Mouse (Mus musculus): Measurements from ENCODE around the gene Ttn. TPM values are rescaled to one million over a fixed set of nuclear protein-coding genes. Genes with fewer than 3 reads are reported as not detected.
"Not testable (repeated sequence)": the region's sequence is repeated elsewhere in the genome, so short reads cannot be mapped to it uniquely, and the experiment has no call there.

Ttn gene
- polyA plus RNA-seq (2015; fragmentation: Nextera tagmentation; extraction: Ambion mirVana): 1.1 and 2.5 TPM in 2 replicates

DNA sequence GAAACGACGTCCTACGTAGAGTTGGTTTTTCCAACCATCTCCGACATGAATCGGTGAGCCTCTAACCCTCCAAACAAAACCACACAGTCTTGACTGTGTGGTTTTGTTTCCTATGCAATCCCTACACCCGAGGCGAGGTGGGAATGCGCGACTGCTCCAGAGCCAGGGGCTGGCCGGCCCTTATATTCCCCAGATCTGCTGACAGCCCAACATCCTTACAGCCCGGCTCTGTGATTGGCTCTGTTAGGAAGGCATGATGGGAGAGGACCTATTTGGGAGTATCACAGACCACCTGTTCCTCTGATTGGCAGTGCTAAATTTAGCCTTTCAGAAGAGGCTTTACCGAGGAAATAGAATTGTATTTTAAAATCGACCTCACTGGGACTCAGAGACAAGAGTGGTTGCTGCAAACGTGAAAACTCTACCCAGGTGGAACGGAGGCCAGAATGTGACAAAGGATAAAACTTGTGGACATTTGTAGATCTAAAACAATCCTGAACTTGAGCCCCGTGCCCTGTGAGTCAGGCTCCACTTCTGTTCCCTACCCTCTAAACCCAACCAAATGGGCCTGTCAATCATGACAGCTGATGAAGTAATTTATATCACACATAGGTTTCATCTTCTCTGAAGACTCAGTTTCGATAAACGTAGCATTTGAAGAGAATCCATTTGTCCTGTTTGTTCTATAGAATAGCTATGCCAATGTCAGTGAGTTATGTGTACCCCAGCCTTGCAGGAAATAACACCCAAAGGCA, at the start of gene Ttn:
Gene Ttn (minus strand): TSS at position 157 of the 755 bp plus-strand sequence.
- H3K36me3 ChIP-seq: no peaks in the 10 kb centered on the region
- no peak for ATAC-seq (ENCODE audit: low FRiP score)

DNA sequence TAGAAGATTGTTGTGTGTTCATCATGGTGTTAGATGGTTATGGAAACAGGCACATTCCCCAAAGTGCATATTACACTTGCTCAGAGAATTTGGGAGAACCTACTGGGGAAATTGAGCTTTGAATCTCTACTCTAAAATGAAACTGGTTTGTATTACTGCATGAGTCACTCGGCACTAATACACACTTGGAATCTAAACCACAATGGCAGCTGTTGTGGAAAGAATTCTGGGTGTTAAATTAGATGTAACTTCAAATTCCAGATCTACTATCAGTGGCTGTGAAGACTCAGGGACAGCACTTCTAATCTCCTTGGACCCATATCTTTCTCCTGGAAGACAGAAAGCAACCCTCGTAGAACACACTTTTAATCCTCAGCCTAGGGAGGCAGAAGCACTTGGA, 38.3 kb upstream of the Ttn start:
- Histone ChIP-seq H3K4me2 (no peak overlapping the region), H3K4me1 (replicated peaks) (no peaks in the 10 kb centered on the region), H3K9me3 (no peaks in the 10 kb centered on the region), H3K9ac (no peak overlapping the region), H3K27me3 (no peaks in the 10 kb centered on the region), H3K27ac (no peak overlapping the region), H3K4me3 (no peak overlapping the region), H3K36me3 (no peaks in the 10 kb centered on the region)
- no peak for ATAC-seq (ENCODE audit: low FRiP score)
- 94% methylated on average over 2 of the region's 2 CpGs for WGBS

More for the DNA sequence above, at the start of gene Ttn:
- 87% methylated on average over 18 of the region's 18 CpGs for WGBS
- Histone ChIP-seq H3K9ac (no peak within 1 kb of the TSS), H3K4me1 (replicated peaks) (no peaks in the 10 kb centered on the region), H3K9me3 (no peaks in the 10 kb centered on the region), H3K27me3 (no peaks in the 10 kb centered on the region), H3K27ac (no peak within 1 kb of the TSS), H3K4me3 (no peak within 1 kb of the TSS), H3K4me2 (no peak within 1 kb of the TSS)

DNA sequence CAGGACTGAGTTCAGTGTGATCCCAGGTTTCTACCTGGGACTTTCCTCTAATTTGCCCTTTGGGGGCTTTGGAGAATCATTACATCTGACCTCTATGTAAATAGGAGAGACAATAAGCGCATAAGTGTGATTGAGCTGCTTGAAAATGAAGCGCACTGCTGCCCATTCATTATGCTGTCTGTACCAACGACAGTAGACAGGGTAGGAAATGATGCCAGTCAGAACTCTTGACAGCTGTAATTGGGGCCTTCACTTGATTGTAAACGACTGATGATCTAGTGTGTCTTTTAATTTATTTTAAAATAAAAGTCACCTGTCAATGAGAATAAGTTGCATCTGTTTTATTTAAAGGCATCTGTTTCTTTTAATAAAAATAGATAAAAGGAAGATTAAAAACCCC, 35.4 kb upstream of the Ttn start:
- Histone ChIP-seq H3K36me3 (no peaks in the 10 kb centered on the region), H3K4me1 (replicated peaks) (no peaks in the 10 kb centered on the region), H3K4me2 (no peak overlapping the region), H3K27ac (no peak overlapping the region), H3K9ac (no peak overlapping the region), H3K4me3 (no peak overlapping the region), H3K9me3 (no peaks in the 10 kb centered on the region), H3K27me3 (no peaks in the 10 kb centered on the region)
- no peak for ATAC-seq (ENCODE audit: low FRiP score)
- 60% methylated on average over 4 of the region's 4 CpGs for WGBS

DNA sequence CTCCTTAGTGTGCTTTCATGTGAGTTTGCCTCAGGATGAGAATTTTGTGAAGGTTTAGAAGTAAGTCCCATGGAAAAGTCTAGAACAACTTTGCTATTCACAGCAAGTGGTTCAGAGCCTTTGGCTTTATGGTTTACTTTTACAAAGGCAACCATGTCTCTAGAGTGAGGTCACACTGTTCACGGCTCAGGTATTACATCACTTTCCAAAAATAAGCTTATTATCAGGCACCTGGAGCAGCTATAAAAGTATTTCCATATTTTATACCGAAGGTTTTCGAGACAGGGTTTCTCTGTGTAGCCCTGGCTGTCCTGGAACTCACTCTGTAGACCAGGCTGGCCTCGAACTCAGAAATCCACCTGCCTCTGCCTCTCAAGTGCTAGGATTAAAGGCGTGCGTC, 31.1 kb upstream of the Ttn start:
- H3K27me3 ChIP-seq; ATAC-seq (ENCODE audit: low FRiP score); H3K9me3 ChIP-seq; H3K4me3 ChIP-seq; H3K9ac ChIP-seq; H3K4me1 ChIP-seq (replicated peaks); H3K27ac ChIP-seq; H3K4me2 ChIP-seq; H3K36me3 ChIP-seq: not testable (repeated sequence)
- 93% methylated on average over 6 of the region's 6 CpGs for WGBS

DNA sequence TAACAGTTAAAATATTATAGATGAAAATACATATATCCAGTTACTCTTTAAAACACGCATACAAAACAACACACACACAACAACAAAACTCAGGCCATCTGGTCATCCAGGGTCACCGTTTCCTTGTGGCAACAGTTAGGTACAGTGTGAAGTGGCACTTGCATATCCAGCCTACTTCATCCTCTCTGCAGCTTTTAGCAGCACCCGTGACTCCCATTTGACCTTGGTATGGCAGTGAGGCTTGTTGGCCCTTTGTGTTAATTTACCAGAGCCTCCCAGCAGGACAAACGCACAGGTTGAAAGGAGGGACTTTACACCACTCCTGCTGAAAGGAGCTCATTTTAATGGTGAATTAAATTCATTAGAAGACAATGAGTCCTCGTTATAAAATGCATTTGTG, 29.6 kb upstream of the Ttn start:
- Histone ChIP-seq H3K9me3 (no peaks in the 10 kb centered on the region), H3K4me1 (replicated peaks) (no peaks in the 10 kb centered on the region), H3K4me3 (no peak overlapping the region), H3K27me3 (no peaks in the 10 kb centered on the region), H3K4me2 (no peak overlapping the region), H3K9ac (no peak overlapping the region), H3K27ac (no peak overlapping the region), H3K36me3 (no peaks in the 10 kb centered on the region)
- 63% methylated on average over 5 of the region's 5 CpGs for WGBS
- no peak for ATAC-seq (ENCODE audit: low FRiP score)

DNA sequence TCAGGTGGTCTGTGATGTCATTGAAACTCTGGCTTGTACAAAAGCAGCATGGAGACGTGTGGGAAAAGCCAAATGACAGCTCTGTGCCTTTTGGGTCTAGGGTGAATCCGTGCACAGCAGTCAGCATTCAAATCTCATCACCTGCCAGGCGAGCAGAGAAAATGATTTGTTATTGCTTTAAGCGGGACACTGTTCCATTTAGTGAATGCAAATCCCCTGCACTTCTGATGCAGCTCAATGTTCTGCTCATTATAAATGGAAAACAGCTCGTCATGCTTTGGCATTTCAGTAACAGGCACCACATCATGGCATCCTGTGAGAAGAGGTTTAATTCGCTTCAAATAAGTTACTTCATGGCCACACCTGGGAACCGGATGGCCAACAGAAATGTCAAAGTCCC, 24.7 kb upstream of the Ttn start:
- Histone ChIP-seq H3K9me3 (no peaks in the 10 kb centered on the region), H3K9ac (no peak overlapping the region), H3K27me3 (no peaks in the 10 kb centered on the region), H3K4me1 (replicated peaks) (no peaks in the 10 kb centered on the region), H3K27ac (no peak overlapping the region), H3K4me2 (no peak overlapping the region), H3K4me3 (no peak overlapping the region), H3K36me3 (no peaks in the 10 kb centered on the region)
- ATAC-seq (ENCODE audit: low FRiP score): no peak
- WGBS: 56% methylated on average over 7 of the region's 7 CpGs

DNA sequence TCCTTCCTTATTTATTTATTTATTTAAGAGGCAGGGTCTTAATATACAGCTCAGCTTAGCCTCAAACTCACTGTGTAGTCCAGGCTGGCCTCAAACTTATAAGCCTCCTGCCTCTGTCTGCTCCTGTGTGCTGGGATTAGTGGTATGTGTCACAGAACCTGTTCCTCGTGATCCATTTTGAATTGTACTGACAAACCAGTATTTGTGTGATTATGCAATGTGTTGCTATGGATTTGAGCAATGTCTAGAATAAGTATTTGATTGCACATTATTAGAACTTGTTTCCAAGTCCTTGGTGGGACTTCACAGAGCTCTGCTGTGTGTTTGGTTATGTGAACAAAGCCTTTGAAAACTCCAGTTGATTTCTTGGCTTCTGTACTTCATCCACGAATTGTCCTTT, 20.8 kb upstream of the Ttn start:
- H3K27me3 ChIP-seq: no peaks in the 10 kb centered on the region
- no peaks in the 10 kb centered on the region for H3K9me3 ChIP-seq
- no peak overlapping the region for H3K27ac ChIP-seq
- no peak for ATAC-seq (ENCODE audit: low FRiP score)
- no peak overlapping the region for H3K4me2 ChIP-seq
- 78% methylated on average over 2 of the region's 2 CpGs for WGBS
- no peak overlapping the region for H3K4me3 ChIP-seq
- no peak overlapping the region for H3K9ac ChIP-seq
- no peaks in the 10 kb centered on the region for H3K36me3 ChIP-seq
- no peaks in the 10 kb centered on the region for H3K4me1 ChIP-seq (replicated peaks)

DNA sequence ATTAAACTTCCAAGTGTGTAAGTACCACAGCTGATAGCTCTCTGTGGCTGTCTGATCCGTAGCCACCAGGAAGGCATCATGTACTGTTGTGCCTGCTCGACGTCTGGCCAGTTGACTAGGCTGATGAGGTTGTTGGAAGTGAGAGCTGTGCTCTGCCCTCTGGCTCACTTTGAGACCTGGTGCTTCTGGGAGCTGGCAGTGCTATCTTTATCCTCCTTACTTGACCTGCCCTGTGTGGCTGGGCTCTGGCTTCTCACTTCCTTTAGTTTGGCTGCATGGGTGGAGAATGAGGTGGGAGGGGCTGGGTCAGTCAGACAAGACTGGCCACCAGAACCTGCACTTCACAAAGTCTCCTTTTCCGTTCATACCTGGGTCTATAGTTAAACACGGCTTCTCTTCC, 16.0 kb upstream of the Ttn start:
- no peaks in the 10 kb centered on the region for H3K27me3 ChIP-seq
- WGBS: 78% methylated on average over 5 of the region's 5 CpGs

DNA sequence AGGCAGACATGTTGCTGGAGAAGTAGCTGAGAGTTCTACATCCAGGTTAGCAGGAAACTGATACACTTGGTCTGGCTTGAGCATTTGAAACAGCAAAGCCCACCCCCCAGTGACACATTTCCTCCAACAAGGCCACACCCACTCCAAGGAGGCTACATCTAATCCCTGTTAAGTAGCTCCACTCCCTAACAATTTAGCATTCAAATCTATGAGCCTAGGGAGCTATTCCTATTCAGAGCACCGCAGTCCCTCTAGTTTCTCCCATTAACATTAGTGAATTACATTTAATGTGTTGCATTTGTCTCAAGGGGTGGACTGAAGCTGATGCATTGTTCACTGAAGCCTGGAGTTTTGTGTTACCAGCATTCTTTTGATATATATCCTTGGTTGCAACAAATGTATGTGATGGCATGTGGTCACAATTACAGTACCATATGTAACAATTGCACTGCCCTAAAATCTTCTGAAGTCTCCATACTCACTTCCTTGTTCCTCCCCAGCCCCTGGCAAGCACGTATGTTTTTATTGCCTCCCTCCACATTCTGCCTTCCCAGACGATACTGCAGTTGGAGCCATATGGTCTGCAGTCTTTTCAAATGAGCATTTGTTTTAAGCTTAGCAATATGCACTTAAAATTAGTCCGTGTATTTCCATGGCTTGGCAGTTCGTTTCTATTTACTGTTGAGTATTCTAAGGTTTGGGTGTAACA, 10.3 kb upstream of the Ttn start:
- H3K4me3 ChIP-seq: no peak overlapping the region
- no peaks in the 10 kb centered on the region for H3K4me1 ChIP-seq (replicated peaks)
- no peaks in the 10 kb centered on the region for H3K27me3 ChIP-seq
- WGBS: 76% methylated on average over 5 of the region's 5 CpGs
- H3K9ac ChIP-seq: no peak overlapping the region
- H3K4me2 ChIP-seq: no peak overlapping the region
- no peak overlapping the region for H3K27ac ChIP-seq
- no peak for ATAC-seq (ENCODE audit: low FRiP score)
- H3K9me3 ChIP-seq: no peaks in the 10 kb centered on the region
- no peaks in the 10 kb centered on the region for H3K36me3 ChIP-seq

More for the DNA sequence above, 16.0 kb upstream of the Ttn start:
- Histone ChIP-seq H3K4me2 (no peak overlapping the region), H3K4me3 (no peak overlapping the region), H3K27ac (no peak overlapping the region), H3K9me3 (no peaks in the 10 kb centered on the region), H3K4me1 (replicated peaks) (no peaks in the 10 kb centered on the region), H3K36me3 (no peaks in the 10 kb centered on the region), H3K9ac (no peak overlapping the region)
- ATAC-seq (ENCODE audit: low FRiP score): no peak

DNA sequence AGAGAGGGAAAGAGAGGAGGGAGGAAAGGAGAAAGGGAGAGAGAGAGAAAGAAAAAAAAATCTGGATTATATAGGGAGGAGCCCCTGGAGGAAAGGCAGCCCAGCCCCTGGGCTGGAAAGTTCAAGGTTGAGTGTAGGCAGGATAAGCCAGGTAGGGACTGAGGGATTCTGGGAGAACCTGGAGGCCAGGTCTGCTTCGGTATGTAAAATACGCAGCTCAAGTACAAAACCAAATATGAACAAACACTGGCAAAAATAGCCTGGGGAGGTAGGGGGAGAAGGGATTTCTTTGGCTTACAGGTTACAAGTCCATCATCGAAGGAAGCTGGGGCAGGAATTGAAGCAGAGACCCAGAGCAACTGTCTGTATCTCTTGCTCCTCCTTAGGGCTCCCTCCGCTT, 5.0 kb upstream of the Ttn start:
- Histone ChIP-seq H3K9me3 (no peaks in the 10 kb centered on the region), H3K4me3 (no peak overlapping the region), H3K4me2 (no peak overlapping the region), H3K9ac (no peak overlapping the region), H3K4me1 (replicated peaks) (no peaks in the 10 kb centered on the region), H3K27ac (no peak overlapping the region), H3K36me3 (no peaks in the 10 kb centered on the region), H3K27me3 (no peaks in the 10 kb centered on the region)
- WGBS: 94% methylated on average over 4 of the region's 4 CpGs
- no peak for ATAC-seq (ENCODE audit: low FRiP score)

DNA sequence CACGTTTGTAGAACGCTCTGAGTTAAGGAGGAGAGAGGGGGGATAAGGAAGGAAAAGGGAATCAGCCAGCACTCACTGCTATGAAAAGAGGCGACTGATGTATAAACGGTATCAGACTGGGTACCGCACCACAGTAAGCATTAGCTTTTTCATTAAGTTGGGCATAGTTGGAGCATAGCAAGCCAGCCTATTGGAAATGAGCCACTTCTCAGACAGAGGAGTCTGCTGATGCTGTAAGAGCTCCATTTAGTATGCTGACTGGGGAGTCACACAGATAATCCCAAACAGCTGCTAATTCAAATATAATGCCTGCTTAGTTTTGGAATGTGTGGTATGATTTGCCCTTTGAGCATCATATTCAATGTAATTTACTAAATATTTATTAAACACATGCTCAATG, 2.0 kb upstream of the Ttn start:
- H3K4me1 ChIP-seq (replicated peaks): no peaks in the 10 kb centered on the region
- H3K27me3 ChIP-seq: no peaks in the 10 kb centered on the region
- H3K9ac ChIP-seq: no peak overlapping the region
- H3K27ac ChIP-seq: no peak overlapping the region
- no peak overlapping the region for H3K4me3 ChIP-seq
- H3K9me3 ChIP-seq: no peaks in the 10 kb centered on the region
- H3K36me3 ChIP-seq: no peaks in the 10 kb centered on the region
- no peak overlapping the region for H3K4me2 ChIP-seq
- 90% methylated on average over 5 of the region's 5 CpGs for WGBS
- ATAC-seq (ENCODE audit: low FRiP score): no peak

DNA sequence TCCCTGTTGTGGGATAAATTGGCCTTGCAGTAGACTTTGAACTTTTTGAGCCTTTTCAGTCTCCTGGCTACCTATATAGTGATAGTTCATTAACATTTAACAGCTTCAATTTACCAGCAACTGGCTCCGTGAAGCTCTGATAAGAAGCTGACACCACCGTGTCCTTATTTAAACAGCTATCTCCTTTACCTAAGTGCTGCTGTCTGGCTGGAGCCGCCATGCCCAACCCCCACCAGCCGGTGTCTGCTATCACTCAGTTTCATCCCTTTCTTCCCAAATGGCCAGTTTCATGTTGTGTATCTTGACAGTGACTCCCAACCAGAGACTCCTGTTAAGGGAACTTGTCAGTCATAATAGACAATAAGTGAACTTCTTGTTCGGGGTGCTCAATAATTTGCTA, 1.3 kb upstream of the Ttn start:
- H3K9me3 ChIP-seq: no peaks in the 10 kb centered on the region
- H3K9ac ChIP-seq: no peak overlapping the region
- no peak overlapping the region for H3K27ac ChIP-seq
- no peak overlapping the region for H3K4me2 ChIP-seq
- ATAC-seq (ENCODE audit: low FRiP score): no peak
- no peaks in the 10 kb centered on the region for H3K27me3 ChIP-seq
- H3K36me3 ChIP-seq: no peaks in the 10 kb centered on the region
- 72% methylated on average over 5 of the region's 5 CpGs for WGBS
- no peaks in the 10 kb centered on the region for H3K4me1 ChIP-seq (replicated peaks)
- no peak overlapping the region for H3K4me3 ChIP-seq

DNA sequence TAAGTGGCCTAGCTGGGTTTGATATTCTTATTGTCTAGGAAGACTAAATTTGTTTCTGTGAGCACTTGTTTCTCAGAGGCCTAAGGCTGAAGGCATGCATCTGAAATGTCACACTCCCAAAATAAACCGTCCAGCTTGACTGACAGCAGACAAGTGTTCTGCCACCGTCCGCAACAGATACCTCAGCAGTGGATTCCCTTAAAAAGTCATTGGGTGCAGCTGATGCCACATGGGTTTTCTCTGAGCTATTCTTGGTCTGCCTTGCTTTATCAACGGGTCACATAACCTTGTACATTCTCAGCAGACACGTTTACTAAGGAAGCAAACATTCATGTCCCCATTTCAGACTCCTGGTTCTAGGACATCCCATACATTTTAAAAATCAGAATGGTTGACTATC, 630 bp downstream of the Ttn start:
- Histone ChIP-seq H3K9ac (no peak overlapping the region), H3K4me2 (no peak overlapping the region), H3K4me3 (no peak overlapping the region), H3K27ac (no peak overlapping the region), H3K4me1 (replicated peaks) (no peaks in the 10 kb centered on the region), H3K9me3 (no peaks in the 10 kb centered on the region), H3K27me3 (no peaks in the 10 kb centered on the region), H3K36me3 (no peaks in the 10 kb centered on the region)
- ATAC-seq (ENCODE audit: low FRiP score): no peak
- WGBS: 80% methylated on average over 5 of the region's 5 CpGs
